Mouse (Mus musculus): Measurements from ENCODE around the gene Vmn1r28. TPM values are rescaled to one million over a fixed set of nuclear protein-coding genes. Genes with fewer than 3 reads are reported as not detected.
"Not testable (repeated sequence)": the region's sequence is repeated elsewhere in the genome, so short reads cannot be mapped to it uniquely, and the experiment has no call there.

Gene Vmn1r28
- not detected in 2 replicates for polyA plus RNA-seq (2015; fragmentation: Nextera tagmentation; extraction: Ambion mirVana)

DNA sequence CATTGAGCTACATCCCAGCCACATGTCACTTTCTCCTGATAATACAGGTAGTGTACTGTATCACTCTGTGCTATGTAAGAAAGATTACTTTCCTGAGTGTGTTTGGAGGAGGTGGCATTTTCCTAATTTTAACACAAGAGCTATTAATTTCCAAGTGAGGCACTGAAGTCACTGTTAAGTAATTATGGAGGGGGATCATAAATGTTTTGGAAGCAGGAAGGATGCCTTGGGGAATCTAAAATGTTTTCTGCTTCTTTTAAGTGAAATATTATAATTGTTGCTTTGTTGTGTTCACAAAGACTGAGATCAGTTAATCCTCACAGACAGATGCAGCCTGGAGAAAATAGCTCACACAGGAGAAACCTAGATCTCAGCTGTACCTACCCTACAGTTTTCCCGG is at the start of gene Vmn1r28:
Vmn1r28 (plus strand) TSS at position 301 of the 400 bp plus-strand sequence.
- H3K9me3 ChIP-seq = no peaks in the 10 kb centered on the region
- H3K27me3 ChIP-seq (replicated peaks) = no peaks in the 10 kb centered on the region
- H3K4me3 ChIP-seq (replicated peaks) = no peak within 1 kb of the TSS
- H3K36me3 ChIP-seq = no peaks in the 10 kb centered on the region
- H3K4me1 ChIP-seq (replicated peaks) = no peaks in the 10 kb centered on the region
- H3K9ac ChIP-seq = no peak within 1 kb of the TSS
- ATAC-seq = no peak
- H3K4me2 ChIP-seq (replicated peaks) = no peak within 1 kb of the TSS
- 81% methylated on average over 1 of the region's 1 CpGs for WGBS
- no peak within 1 kb of the TSS for H3K27ac ChIP-seq

DNA sequence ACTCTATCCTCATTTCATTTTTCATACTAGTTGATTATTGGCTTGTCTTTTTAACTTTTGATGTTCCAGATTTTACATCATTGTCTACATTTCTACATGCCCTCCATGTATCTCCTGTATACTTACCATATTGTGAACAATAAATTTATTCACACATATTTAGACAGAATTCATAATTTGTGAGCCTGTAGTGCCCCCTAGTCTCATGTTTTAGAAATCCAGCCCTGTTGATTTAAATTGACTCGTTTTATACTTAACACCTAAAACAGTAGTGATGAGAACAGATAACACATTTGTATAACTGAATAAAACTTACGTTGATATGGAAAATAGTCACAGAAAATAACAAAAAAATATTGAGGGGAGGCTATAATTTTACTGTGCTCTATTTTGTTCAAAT is 45.7 kb upstream of the Vmn1r28 start:
- Histone ChIP-seq H3K9me3 (no peaks in the 10 kb centered on the region), H3K9ac (no peak overlapping the region), H3K4me2 (replicated peaks) (no peak overlapping the region), H3K4me3 (replicated peaks) (no peak overlapping the region), H3K4me1 (replicated peaks) (no peaks in the 10 kb centered on the region), H3K27me3 (replicated peaks) (no peaks in the 10 kb centered on the region), H3K36me3 (no peaks in the 10 kb centered on the region), H3K27ac (no peak overlapping the region)
- ATAC-seq = no peak
- WGBS = 80% methylated on average over 2 of the region's 2 CpGs

DNA sequence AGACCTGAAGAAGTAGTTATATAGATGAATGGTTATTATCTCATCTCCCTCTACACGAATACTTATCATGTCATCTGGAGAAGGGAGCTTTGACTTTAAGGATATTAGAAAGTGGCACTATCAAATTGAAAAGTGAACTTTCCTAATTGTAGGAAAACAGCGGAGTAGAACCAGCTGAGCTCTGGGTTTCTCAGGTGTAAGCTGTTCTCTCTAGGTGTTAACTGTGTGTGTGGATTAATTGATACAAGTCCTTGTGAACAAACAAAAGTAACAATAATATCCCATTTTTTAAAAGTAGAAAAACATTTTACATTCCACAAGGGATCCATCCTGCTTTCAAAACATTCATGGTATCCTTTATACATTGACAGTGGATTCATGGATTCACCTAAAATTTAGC is 43.1 kb upstream of the Vmn1r28 start, which contains the start of gene Vmn1r27:
Vmn1r27 (minus strand) TSS at position 101 of the 400 bp plus-strand sequence.
- H3K27ac ChIP-seq = no peak within 1 kb of the TSS
- 82% methylated on average over 2 of the region's 2 CpGs for WGBS
- H3K36me3 ChIP-seq = no peaks in the 10 kb centered on the region
- H3K9me3 ChIP-seq = no peaks in the 10 kb centered on the region
- H3K4me2 ChIP-seq (replicated peaks) = no peak within 1 kb of the TSS
- no peaks in the 10 kb centered on the region for H3K27me3 ChIP-seq (replicated peaks)
- H3K4me1 ChIP-seq (replicated peaks) = no peaks in the 10 kb centered on the region
- no peak for ATAC-seq
- no peak within 1 kb of the TSS for H3K4me3 ChIP-seq (replicated peaks)
- H3K9ac ChIP-seq = no peak within 1 kb of the TSS

DNA sequence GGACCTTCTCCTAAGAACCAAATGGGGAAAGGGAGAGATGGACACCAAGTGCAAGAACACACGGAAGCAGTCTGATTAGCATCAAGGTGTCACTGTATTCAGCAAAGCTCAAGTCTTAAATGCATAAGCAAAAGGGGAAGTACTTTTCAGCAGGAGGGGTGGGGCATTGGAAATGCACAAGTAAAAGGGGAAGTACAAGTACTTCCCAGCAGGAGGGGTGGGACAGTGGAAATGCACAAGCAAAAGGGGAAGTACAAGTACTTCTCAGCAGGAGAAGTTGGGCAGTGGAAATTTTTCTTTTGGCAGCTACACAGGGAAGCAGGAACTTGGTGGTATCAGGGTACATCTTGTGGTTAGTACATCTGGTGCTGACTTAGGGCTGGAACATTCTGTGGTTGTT is 17.8 kb downstream of the Vmn1r28 start:
- H3K4me2 ChIP-seq (replicated peaks) = not testable (repeated sequence)
- WGBS = 89% methylated on average over 1 of the region's 1 CpGs

DNA sequence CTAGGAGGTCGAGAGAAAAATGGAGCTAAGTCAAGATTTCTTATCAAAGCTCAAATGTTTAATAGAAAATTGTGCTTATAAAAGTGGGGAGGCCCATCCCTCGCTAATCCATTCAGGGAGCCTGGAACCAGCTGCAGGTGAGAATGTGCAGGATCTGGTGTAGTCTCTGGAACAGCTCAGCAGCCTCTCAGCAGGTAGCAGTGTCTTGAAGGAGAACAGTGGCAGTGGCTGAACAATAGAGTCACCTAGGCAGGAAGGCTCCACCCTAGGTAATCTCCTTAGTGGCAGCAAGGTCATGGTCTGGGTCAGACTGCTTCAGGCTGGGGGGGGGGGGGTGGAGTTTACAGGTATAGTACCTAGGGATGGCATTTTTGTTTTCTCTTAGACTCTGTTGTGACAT is 30.4 kb downstream of the Vmn1r28 start:
- Histone ChIP-seq H3K4me2 (replicated peaks) (no peak overlapping the region), H3K36me3 (no peaks in the 10 kb centered on the region), H3K9ac (no peak overlapping the region), H3K9me3 (no peaks in the 10 kb centered on the region), H3K4me3 (replicated peaks) (no peak overlapping the region), H3K27me3 (replicated peaks) (no peaks in the 10 kb centered on the region), H3K4me1 (replicated peaks) (no peaks in the 10 kb centered on the region), H3K27ac (no peak overlapping the region)
- no peak for ATAC-seq
- 82% methylated on average over 2 of the region's 2 CpGs for WGBS

More for the DNA sequence above, 17.8 kb downstream of the Vmn1r28 start:
- not testable (repeated sequence) for H3K9me3 ChIP-seq; H3K27ac ChIP-seq; H3K27me3 ChIP-seq (replicated peaks); H3K4me3 ChIP-seq (replicated peaks); H3K9ac ChIP-seq; ATAC-seq; H3K4me1 ChIP-seq (replicated peaks); H3K36me3 ChIP-seq

DNA sequence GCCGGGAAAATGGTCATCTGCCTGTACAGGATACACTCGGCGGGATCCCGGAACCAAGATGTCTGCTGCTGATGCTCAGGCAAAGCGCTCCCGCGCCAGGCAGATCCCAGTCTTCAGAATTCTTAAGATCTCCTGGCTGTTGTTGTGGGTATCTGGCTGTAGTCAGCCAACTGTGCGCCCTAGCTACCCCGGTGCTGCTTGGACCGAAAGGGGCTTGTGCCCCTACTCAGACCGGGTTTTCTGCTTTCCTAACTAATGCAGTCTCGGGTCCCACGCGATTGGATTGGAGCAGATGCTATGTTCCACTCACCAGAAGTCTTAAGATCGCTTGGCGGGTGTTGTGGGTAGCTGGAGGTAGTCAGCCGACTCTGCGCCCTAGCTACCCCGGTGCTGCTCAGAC is 36.7 kb downstream of the Vmn1r28 start:
- not testable (repeated sequence) for ATAC-seq; H3K4me3 ChIP-seq (replicated peaks); H3K27me3 ChIP-seq (replicated peaks); H3K9ac ChIP-seq; H3K36me3 ChIP-seq; H3K4me2 ChIP-seq (replicated peaks); H3K4me1 ChIP-seq (replicated peaks); H3K9me3 ChIP-seq; H3K27ac ChIP-seq
- 82% methylated on average over 19 of the region's 19 CpGs for WGBS

DNA sequence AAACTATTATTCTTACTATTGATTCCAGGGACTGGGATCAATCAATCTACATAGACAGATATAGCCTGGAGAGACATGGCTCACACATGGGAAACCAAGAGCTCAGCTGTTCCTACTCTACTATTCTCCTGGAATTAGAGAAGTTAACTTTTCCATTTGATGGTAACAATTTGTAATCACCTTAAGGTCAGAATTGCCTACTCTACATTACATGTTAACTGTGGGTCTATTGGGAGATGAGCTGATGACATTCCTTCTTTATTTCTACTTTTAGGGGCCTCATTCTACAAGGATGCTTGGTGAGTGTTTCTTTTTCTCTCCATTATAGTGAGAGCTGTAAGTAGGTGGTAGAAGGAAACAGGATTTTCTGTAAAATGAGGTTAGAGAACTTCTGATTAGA is 39.4 kb downstream of the Vmn1r28 start, which contains the start of gene Vmn1r29:
Vmn1r29 (plus strand) TSS at position 301 of the 400 bp plus-strand sequence.
- Histone ChIP-seq H3K9ac (no peak within 1 kb of the TSS), H3K4me3 (replicated peaks) (no peak within 1 kb of the TSS), H3K27me3 (replicated peaks) (no peaks in the 10 kb centered on the region), H3K9me3 (no peaks in the 10 kb centered on the region), H3K27ac (no peak within 1 kb of the TSS), H3K36me3 (no peaks in the 10 kb centered on the region), H3K4me1 (replicated peaks) (no peaks in the 10 kb centered on the region), H3K4me2 (replicated peaks) (no peak within 1 kb of the TSS)
- ATAC-seq = no peak

Other genes starting within 250 kb of the Vmn1r28 start
- not detected in 2 replicates for gene Vmn1r26, start 246.9 kb upstream of the Vmn1r28 start, polyA plus RNA-seq (2015; fragmentation: Nextera tagmentation; extraction: Ambion mirVana)
- not detected in 2 replicates for gene Vmn1r27, start 43.2 kb upstream of the Vmn1r28 start, polyA plus RNA-seq (2015; fragmentation: Nextera tagmentation; extraction: Ambion mirVana)
- not detected in 2 replicates for gene Vmn1r29, start 39.5 kb downstream of the Vmn1r28 start, polyA plus RNA-seq (2015; fragmentation: Nextera tagmentation; extraction: Ambion mirVana)
- gene Vmn1r30, start 181.3 kb downstream of the Vmn1r28 start, polyA plus RNA-seq (2015; fragmentation: Nextera tagmentation; extraction: Ambion mirVana) = not detected in 2 replicates
- gene Vmn1r31, start 213.3 kb downstream of the Vmn1r28 start, polyA plus RNA-seq (2015; fragmentation: Nextera tagmentation; extraction: Ambion mirVana) = not detected in 2 replicates